Comparison of ENCODE assay signal across 10 mouse cellular contexts in genomic region chr7:142568985-142569384, GRCm38 (mm10). TPM values are rescaled to one million over a fixed set of nuclear protein-coding genes. Genes with fewer than 3 reads are reported as not detected.
DNase-seq lines count a peak whose midpoint lies in the region; ATAC-seq lines count a peak whose summit lies in the region.
"Had no signal": no experiment of that assay in that cellular context is flagged by ENCODE, and none has a peak within 500 bp of the region (broad histone marks: within the 10 kb centered on the region; RNA-seq: fewer than 3 reads in every experiment).

No protein-coding gene starts in this region.

- DNase-seq in heart, postnatal 4 days, result no peak
- peak; percentile 23 for DNase-seq in neural tube, embryonic 10.5 days (ENCODE audit: extremely low spot score, low spot score)
- DNase-seq in limb, embryonic 10.5 days (ENCODE audit: low spot score), result no peak
- DNase-seq in urinary bladder, postnatal 10 days (ENCODE audit: low spot score), result no peak
- DNase-seq in gastrocnemius, postnatal 14 days, result no peak
- DNase-seq: heart, postnatal 14 days had no signal

- H3K4me3 ChIP-seq in heart, embryonic 15.5 days, result no peak overlapping the region
- H3K4me3 ChIP-seq in neural tube, embryonic 15.5 days (replicated peaks), result no peak overlapping the region
- H3K4me3 ChIP-seq in limb, embryonic 10.5 days, result no peak overlapping the region
- H3K4me3 ChIP-seq in stomach, embryonic 15.5 days (replicated peaks), result no peak overlapping the region
- H3K4me3 ChIP-seq: neural tube, embryonic 12.5 days had no signal

- no peaks in the 10 kb centered on the region for H3K27me3 ChIP-seq in heart, embryonic 15.5 days
- H3K27me3 ChIP-seq in neural tube, embryonic 15.5 days (replicated peaks), result no peaks in the 10 kb centered on the region
- H3K27me3 ChIP-seq in limb, embryonic 10.5 days (ENCODE audit: low read depth, poor library complexity, severe bottlenecking), result no peaks in the 10 kb centered on the region
- no peaks in the 10 kb centered on the region for H3K27me3 ChIP-seq in stomach, embryonic 15.5 days (replicated peaks)
- H3K27me3 ChIP-seq: neural tube, embryonic 12.5 days had no signal

- ATAC-seq in heart, embryonic 15.5 days (replicated peaks; ENCODE audit: insufficient number of reproducible peaks, insufficient read depth, low FRiP score, low read depth), result peak; percentile 63
- ATAC-seq in neural tube, embryonic 15.5 days (ENCODE audit: low FRiP score), result no peak
- ATAC-seq in stomach, embryonic 15.5 days (ENCODE audit: insufficient read depth, low FRiP score, low read depth), result peak; percentile 83

- peaks cover 78% of the 10 kb centered on the region for H3K4me1 ChIP-seq in heart, embryonic 15.5 days (replicated peaks)
- peaks cover 18% of the 10 kb centered on the region for H3K4me1 ChIP-seq in neural tube, embryonic 15.5 days
- H3K4me1 ChIP-seq in limb, embryonic 10.5 days, result peaks cover 86% of the 10 kb centered on the region
- H3K4me1 ChIP-seq in stomach, embryonic 15.5 days, result peaks cover 70% of the 10 kb centered on the region

- H3K27ac ChIP-seq in heart, embryonic 15.5 days, result peak overlapping the region; percentile 70
- H3K27ac ChIP-seq in neural tube, embryonic 15.5 days (replicated peaks), result no peak overlapping the region
- peak overlapping the region; percentile 91 for H3K27ac ChIP-seq in limb, embryonic 10.5 days
- peak overlapping the region; percentile 90 for H3K27ac ChIP-seq in stomach, embryonic 15.5 days
- H3K27ac ChIP-seq: neural tube, embryonic 12.5 days had no signal

- H3K9me3 ChIP-seq in heart, embryonic 15.5 days (replicated peaks), result no peaks in the 10 kb centered on the region
- H3K9me3 ChIP-seq in neural tube, embryonic 15.5 days (replicated peaks), result no peaks in the 10 kb centered on the region
- no peaks in the 10 kb centered on the region for H3K9me3 ChIP-seq in limb, embryonic 10.5 days (replicated peaks)
- H3K9me3 ChIP-seq in stomach, embryonic 15.5 days, result no peaks in the 10 kb centered on the region
- H3K9me3 ChIP-seq: neural tube, embryonic 12.5 days had no signal

- no peak overlapping the region for H3K4me2 ChIP-seq in heart, embryonic 15.5 days
- no peak overlapping the region for H3K4me2 ChIP-seq in neural tube, embryonic 15.5 days
- H3K4me2 ChIP-seq in stomach, embryonic 15.5 days, result no peak overlapping the region
- H3K4me2 ChIP-seq: neural tube, embryonic 12.5 days had no signal

- no peaks in the 10 kb centered on the region for H3K36me3 ChIP-seq in heart, embryonic 15.5 days
- no peaks in the 10 kb centered on the region for H3K36me3 ChIP-seq in neural tube, embryonic 15.5 days
- H3K36me3 ChIP-seq in limb, embryonic 10.5 days, result no peaks in the 10 kb centered on the region
- H3K36me3 ChIP-seq in stomach, embryonic 15.5 days, result no peaks in the 10 kb centered on the region
- H3K36me3 ChIP-seq: neural tube, embryonic 12.5 days had no signal

- intact Hi-C loops in gastrocnemius, postnatal 14 days (cut with DNase I; ENCODE audit: low total_unique reads), result no loop called here

- WGBS in heart, embryonic 15.5 days, result 18% methylated on average over 8 of the region's 8 CpGs
- 41% methylated on average over 8 of the region's 8 CpGs for WGBS in neural tube, embryonic 15.5 days
- 43% methylated on average over 8 of the region's 8 CpGs for WGBS in limb, embryonic 10.5 days
- WGBS in stomach, embryonic 15.5 days, result 28% methylated on average over 8 of the region's 8 CpGs

- no peak overlapping the region for H3K9ac ChIP-seq in heart, embryonic 15.5 days
- no peak overlapping the region for H3K9ac ChIP-seq in neural tube, embryonic 15.5 days (replicated peaks)
- H3K9ac ChIP-seq in stomach, embryonic 15.5 days, result no peak overlapping the region
- H3K9ac ChIP-seq: neural tube, embryonic 12.5 days had no signal

RNA-seq across cellular contexts. Expression of gene Mrpl23, which starts 36.5 kb away (rescaled TPM):
- polyA plus RNA-seq in heart, embryonic 15.5 days (2015; fragmentation: Nextera tagmentation; extraction: Ambion mirVana), result 17.0 and 18.7 TPM in 2 replicates
- total RNA-seq in heart, postnatal 4 days (2021), result 1 to 10 TPM; 3.7 to 6.4 TPM
- 21.0 and 27.9 TPM in 2 replicates for polyA plus RNA-seq in neural tube, embryonic 15.5 days (2015; fragmentation: Nextera tagmentation; extraction: Ambion mirVana)
- 25.9 and 33.7 TPM in 2 replicates for polyA plus RNA-seq in limb, embryonic 10.5 days (2016; fragmentation: Nextera tagmentation; extraction: Ambion mirVana)
- 21.9 and 26.2 TPM in 2 replicates for polyA plus RNA-seq in stomach, embryonic 15.5 days (2015; fragmentation: Nextera tagmentation; extraction: Ambion mirVana)
- total RNA-seq in gastrocnemius, postnatal 14 days (2021), result 1 to 10 TPM; 5.0 to 5.2 TPM
